Mouse (Mus musculus) intestine, embryonic 15.5 days (tissue): ENCODE measurements around the gene 1700025G04Rik. TPM values are rescaled to one million over a fixed set of nuclear protein-coding genes. Genes with fewer than 3 reads are reported as not detected.

Source experiments
- ATAC-seq: fragments of 200-750 bp; cut with Nextera tagmentation; 2 replicates; pipeline ENCODE4 v1.8.0; 2017; ENCODE audit warnings: moderate TSS enrichment, moderate library complexity
- H3K27ac ChIP-seq: fragments of 300-500 bp; sonication (generic); 2 replicates; pipeline ENCODE4 v1.5.1; 2015; ENCODE audit warnings: mild to moderate bottlenecking, inconsistent platforms
- H3K27me3 ChIP-seq: fragments of 300-500 bp; sonication (generic); replicated peaks from 2 replicates; pipeline ENCODE4 v1.6.1; 2015; ENCODE audit warnings: inconsistent platforms
- H3K36me3 ChIP-seq: fragments of 300-500 bp; sonication (generic); 2 replicates; pipeline ENCODE4 v1.6.1; 2015; ENCODE audit warnings: inconsistent platforms
- H3K4me1 ChIP-seq: fragments of 300-500 bp; sonication (generic); replicated peaks from 2 replicates; pipeline ENCODE4 v1.6.1; 2015; ENCODE audit warnings: inconsistent platforms
- H3K4me2 ChIP-seq: fragments of 300-500 bp; sonication (generic); replicated peaks from 2 replicates; pipeline ENCODE4 v1.6.1; 2015; ENCODE audit warnings: mild to moderate bottlenecking, inconsistent platforms
- H3K4me3 ChIP-seq: fragments of 300-500 bp; sonication (generic); replicated peaks from 2 replicates; pipeline ENCODE4 v1.5.1; 2015; ENCODE audit warnings: inconsistent platforms
- H3K9ac ChIP-seq: fragments of 300-500 bp; sonication (generic); 2 replicates; pipeline ENCODE4 v1.6.1; 2015; ENCODE audit warnings: inconsistent platforms
- H3K9me3 ChIP-seq: fragments of 300-500 bp; sonication (generic); 2 replicates; pipeline ENCODE4 v1.6.1; 2016; ENCODE audit warnings: inconsistent platforms
- WGBS: fragments of 180-500 bp; shearing (Covaris S2); methylation state at CpG from one replicate; pipeline ENCODE4 v1.1.7; 2015; 5-methylcytosine and 5-hydroxymethylcytosine counted together
- polyA plus RNA-seq: library from polyadenylated mRNA; unstranded; fragments of >200 nt; fragmentation: Nextera tagmentation; extraction: Ambion mirVana; gene quantifications from 2 replicates; pipeline ENCODE4 v1.2.1, GENCODE M21; 2015

Gene 1700025G04Rik
- polyA plus RNA-seq, 1 experiment from 2014 or later: 31.1 TPM

DNA sequence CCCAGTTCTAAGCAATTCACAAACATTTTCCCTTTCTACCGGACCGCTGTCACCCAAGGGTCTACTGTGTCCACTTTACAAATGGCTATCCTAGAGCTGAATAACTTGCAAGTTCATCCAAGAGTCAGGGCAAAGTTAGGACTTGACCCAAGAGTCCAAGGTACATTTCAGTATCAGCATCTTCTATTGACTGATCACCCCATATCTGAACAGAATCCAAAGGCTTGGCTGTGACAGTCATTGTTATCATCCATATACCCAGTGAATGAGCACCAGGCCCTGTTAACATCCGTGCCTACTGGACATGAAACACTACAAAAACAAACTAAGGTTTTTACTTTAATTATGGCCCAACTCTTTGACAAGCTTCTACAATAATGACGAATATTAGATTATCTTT is 48.9 kb downstream of the 1700025G04Rik start:
- H3K27ac ChIP-seq: no peak overlapping the region; the same call in 1 of the 2 replicates
- H3K36me3 ChIP-seq: no peaks in the 10 kb centered on the region
- H3K27me3 ChIP-seq: no peaks in the 10 kb centered on the region
- no peaks in the 10 kb centered on the region for H3K9me3 ChIP-seq
- 72% methylated on average over 4 of the region's 4 CpGs for WGBS
- H3K9ac ChIP-seq: no peak overlapping the region
- no peak overlapping the region for H3K4me2 ChIP-seq
- no peak overlapping the region for H3K4me3 ChIP-seq
- H3K4me1 ChIP-seq: peaks cover 21% of the 10 kb centered on the region
- peak; percentile 48 for ATAC-seq

DNA sequence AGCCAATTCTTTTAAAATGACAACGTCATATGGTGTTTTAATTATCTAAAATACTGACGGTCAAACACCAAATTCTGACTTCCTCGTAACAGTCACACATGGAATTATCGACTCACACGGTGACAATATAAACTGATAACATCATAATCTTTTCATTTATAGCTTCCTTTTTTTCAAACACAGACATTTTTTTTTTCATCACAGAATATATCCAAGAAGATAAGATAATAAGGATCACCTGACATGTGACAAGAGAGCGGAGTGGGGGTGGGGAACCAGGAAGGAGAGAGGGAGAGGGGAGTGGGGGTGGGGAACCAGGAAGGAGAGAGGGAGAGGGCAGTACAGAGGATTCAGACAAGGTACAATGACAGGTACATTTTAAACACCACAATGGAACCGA is 49.9 kb downstream of the 1700025G04Rik start:
- H3K27me3 ChIP-seq: no peaks in the 10 kb centered on the region
- H3K36me3 ChIP-seq: no peaks in the 10 kb centered on the region
- no peak overlapping the region for H3K4me2 ChIP-seq
- peak overlapping the region; percentile 41; the same call in 1 of the 2 replicates for H3K27ac ChIP-seq
- no peak overlapping the region for H3K9ac ChIP-seq
- no peak overlapping the region for H3K4me3 ChIP-seq
- peak; percentile 77 for ATAC-seq
- H3K4me1 ChIP-seq: peaks cover 21% of the 10 kb centered on the region
- 51% methylated on average over 7 of the region's 7 CpGs for WGBS
- no peaks in the 10 kb centered on the region for H3K9me3 ChIP-seq

DNA sequence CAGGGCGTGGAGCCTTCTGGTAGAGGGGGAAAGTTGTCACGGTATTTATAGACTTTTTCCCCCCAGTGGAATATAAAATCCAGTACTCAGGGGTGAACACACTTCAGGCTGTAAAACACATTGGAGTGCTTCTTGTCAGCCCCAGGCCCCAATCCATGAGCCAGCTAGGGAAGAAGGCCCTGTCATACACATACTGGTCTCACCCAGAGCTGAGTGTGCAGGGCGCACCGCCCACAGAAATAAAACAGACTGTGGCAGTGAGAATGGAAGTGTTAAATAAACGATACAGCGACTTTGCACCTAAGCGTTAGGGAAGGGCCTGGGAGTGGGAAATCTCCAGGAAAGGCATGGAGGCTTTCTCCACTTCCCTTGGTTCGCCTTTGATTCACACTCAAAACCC is 50.3 kb downstream of the 1700025G04Rik start:
- H3K4me1 ChIP-seq: peaks cover 23% of the 10 kb centered on the region
- WGBS: 41% methylated on average over 8 of the region's 8 CpGs
- no peak overlapping the region for H3K4me3 ChIP-seq
- no peaks in the 10 kb centered on the region for H3K27me3 ChIP-seq
- H3K9me3 ChIP-seq: no peaks in the 10 kb centered on the region
- peak overlapping the region; percentile 14; the same call in 1 of the 2 replicates for H3K4me2 ChIP-seq
- H3K36me3 ChIP-seq: no peaks in the 10 kb centered on the region
- no peak overlapping the region for H3K9ac ChIP-seq
- peak; percentile 63 for ATAC-seq
- peak overlapping the region; percentile 41; the same call in 1 of the 2 replicates for H3K27ac ChIP-seq

DNA sequence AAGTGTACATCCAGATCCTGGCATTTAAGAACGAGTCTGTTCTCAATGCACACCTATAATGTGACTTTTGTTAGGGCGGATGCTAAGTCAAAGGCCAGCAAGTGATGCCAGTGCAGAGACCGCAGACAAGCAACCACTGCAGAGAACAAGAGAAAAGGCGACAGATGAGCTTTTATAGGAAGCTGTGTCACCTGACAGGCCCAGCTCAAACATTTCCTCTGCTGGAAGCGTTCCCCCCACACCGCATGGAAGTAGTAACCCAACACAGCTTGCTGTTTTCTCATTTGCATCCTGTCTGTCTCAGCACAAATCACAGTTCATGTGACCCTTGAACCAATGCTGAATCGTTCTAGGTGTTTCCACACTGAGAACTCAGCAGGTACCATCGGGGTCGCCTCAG is 51.8 kb downstream of the 1700025G04Rik start:
- Histone ChIP-seq H3K9ac (no peak overlapping the region), H3K36me3 (no peaks in the 10 kb centered on the region), H3K4me3 (no peak overlapping the region), H3K27ac (0 out of 2 replicates have a peak overlapping the region, but pooled peaks have one; percentile 9), H3K27me3 (no peaks in the 10 kb centered on the region), H3K4me2 (no peak overlapping the region), H3K9me3 (no peaks in the 10 kb centered on the region), H3K4me1 (peaks cover 24% of the 10 kb centered on the region)
- ATAC-seq: no peak
- 67% methylated on average over 9 of the region's 9 CpGs for WGBS

DNA sequence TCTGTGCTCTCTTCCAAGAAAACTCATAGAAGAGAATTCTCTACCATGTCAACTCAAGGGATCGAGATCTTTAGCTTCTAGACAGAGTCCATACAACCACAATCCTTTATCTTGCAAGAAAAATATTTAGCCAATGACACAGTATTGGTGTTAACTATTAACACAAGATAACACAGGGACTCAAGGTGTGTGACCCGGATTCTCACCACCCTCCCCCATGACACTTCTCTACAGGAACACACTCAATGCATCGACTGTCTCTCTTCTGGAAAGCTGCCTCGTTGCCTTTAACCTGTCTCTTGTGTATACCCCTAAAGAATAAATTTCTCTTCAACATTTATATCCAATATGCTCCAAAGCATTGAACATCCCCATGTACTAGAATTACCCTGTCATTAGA is 52.3 kb downstream of the 1700025G04Rik start:
- WGBS: 44% methylated on average over 4 of the region's 4 CpGs
- Histone ChIP-seq H3K9me3 (no peaks in the 10 kb centered on the region), H3K4me1 (peaks cover 24% of the 10 kb centered on the region), H3K27me3 (no peaks in the 10 kb centered on the region), H3K4me2 (no peak overlapping the region), H3K4me3 (no peak overlapping the region), H3K9ac (no peak overlapping the region), H3K27ac (no peak overlapping the region), H3K36me3 (no peaks in the 10 kb centered on the region)
- peak; percentile 69 for ATAC-seq

DNA sequence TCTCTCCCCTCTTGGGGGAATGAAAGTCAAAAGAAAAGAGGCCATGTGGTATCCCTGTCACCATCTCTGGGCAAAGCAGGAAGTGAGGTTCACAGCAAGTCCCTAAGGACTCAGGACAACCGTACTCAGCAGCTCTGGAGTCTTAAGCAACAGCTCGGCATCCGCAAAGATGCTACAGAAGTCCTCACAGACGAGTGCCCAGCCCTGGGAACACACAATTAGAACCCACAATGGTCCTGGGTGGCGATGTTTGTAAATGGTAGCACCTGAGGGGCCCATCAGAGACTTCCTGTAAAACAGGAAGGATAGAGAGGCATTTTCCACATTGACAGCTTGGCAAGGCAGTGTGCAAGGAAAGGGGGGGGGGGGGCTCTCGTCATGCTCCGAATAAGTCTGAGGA is 55.2 kb downstream of the 1700025G04Rik start:
- H3K4me1 ChIP-seq: peaks cover 19% of the 10 kb centered on the region
- no peaks in the 10 kb centered on the region for H3K27me3 ChIP-seq
- no peak overlapping the region for H3K4me3 ChIP-seq
- H3K36me3 ChIP-seq: no peaks in the 10 kb centered on the region
- 51% methylated on average over 7 of the region's 7 CpGs for WGBS
- no peaks in the 10 kb centered on the region for H3K9me3 ChIP-seq
- no peak overlapping the region for H3K4me2 ChIP-seq
- ATAC-seq: no peak
- no peak overlapping the region for H3K9ac ChIP-seq
- H3K27ac ChIP-seq: no peak overlapping the region

DNA sequence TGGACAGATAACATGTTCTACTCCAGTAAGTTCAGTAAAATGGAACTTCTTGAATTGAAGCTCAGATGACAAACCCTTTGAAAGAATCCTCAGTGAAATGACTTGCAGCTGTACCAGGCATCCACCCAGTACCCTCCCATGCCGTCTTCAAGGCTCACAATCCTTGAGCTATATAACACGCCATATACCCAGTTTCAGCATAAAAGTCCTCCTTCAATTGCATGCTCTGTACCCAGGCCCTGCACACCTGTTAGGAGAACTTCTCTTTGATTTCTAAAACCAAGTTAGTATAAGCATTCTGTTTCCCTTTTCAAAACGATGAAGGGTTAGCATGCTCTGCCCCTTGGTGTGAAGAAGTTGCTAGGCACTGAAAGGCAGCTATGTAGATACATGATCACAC is 56.2 kb downstream of the 1700025G04Rik start:
- WGBS: 66% methylated on average over 3 of the region's 3 CpGs
- H3K27me3 ChIP-seq: no peaks in the 10 kb centered on the region
- no peak overlapping the region for H3K4me3 ChIP-seq
- ATAC-seq: no peak
- H3K27ac ChIP-seq: no peak overlapping the region
- no peak overlapping the region for H3K4me2 ChIP-seq
- peaks cover 10% of the 10 kb centered on the region for H3K4me1 ChIP-seq
- no peak overlapping the region for H3K9ac ChIP-seq
- H3K9me3 ChIP-seq: no peaks in the 10 kb centered on the region
- H3K36me3 ChIP-seq: no peaks in the 10 kb centered on the region

DNA sequence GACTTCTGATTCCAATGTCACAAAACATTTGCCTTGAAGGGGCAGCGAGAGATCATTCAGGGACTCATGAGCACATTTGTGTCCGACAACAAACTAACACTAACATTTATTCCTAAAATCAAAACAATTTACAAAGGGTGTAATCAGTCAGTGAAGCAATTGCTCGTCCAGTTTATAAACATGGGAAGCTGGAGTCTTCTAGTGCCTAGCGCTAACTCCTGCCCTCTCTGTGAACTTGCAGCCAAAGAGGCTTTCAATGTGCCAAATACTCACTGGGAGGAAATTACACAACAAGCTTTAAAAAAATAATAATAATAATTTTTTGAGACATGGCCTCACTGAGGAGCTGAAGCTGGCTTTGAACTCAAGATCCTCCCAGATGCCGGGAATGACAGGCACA is 57.8 kb downstream of the 1700025G04Rik start:
- no peaks in the 10 kb centered on the region for H3K36me3 ChIP-seq
- no peaks in the 10 kb centered on the region for H3K9me3 ChIP-seq
- peaks cover 3% of the 10 kb centered on the region; the same call in 1 of the 2 replicates for H3K4me1 ChIP-seq
- H3K27me3 ChIP-seq: no peaks in the 10 kb centered on the region
- ATAC-seq: no peak
- no peak overlapping the region for H3K4me3 ChIP-seq
- H3K27ac ChIP-seq: no peak overlapping the region
- H3K4me2 ChIP-seq: no peak overlapping the region
- WGBS: 64% methylated on average over 5 of the region's 5 CpGs
- no peak overlapping the region for H3K9ac ChIP-seq

DNA sequence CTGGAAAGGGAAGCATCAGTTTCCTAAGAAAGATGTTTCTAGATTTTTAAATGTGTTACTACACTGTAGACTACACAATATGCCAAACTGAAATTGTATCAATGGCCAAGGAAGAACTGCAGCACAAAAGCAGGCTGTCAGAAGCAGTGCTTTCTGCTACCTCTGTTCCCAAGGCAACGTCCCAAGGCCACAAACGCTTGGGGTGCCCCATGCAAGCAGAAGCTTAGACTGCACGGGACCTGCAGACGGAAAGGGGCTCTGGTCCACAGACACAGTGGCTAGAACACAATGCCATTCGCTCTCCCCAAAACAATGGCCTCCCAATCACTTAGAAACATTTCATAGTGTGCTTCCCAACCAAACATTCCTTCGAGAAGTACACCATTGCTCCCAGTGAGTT is 59.4 kb downstream of the 1700025G04Rik start:
- Histone ChIP-seq H3K4me1 (peaks cover 3% of the 10 kb centered on the region; the same call in 1 of the 2 replicates), H3K36me3 (no peaks in the 10 kb centered on the region), H3K27me3 (no peaks in the 10 kb centered on the region), H3K27ac (no peak overlapping the region), H3K9me3 (no peaks in the 10 kb centered on the region), H3K9ac (no peak overlapping the region), H3K4me2 (no peak overlapping the region), H3K4me3 (no peak overlapping the region)
- ATAC-seq: no peak
- WGBS: 66% methylated on average over 6 of the region's 6 CpGs

DNA sequence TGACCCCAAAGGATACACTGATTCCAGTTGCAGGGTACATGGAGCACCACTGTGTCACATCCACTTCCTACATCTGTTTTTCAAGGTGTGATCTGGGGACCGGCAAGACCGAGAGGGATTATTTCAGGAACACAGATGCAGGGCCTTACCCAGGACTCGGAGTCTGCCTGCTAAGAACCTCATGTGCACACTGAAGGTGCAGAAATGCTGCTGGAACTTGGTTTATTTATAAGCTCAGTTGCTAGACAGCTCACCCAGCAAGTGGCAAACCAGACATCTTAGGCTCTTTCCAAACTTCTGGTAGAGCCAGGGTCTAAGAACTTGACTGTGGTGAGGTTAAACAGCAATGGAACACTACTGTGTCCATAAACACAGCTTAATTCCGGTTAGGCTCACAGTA is 61.2 kb downstream of the 1700025G04Rik start:
- 78% methylated on average over 4 of the region's 4 CpGs for WGBS

DNA sequence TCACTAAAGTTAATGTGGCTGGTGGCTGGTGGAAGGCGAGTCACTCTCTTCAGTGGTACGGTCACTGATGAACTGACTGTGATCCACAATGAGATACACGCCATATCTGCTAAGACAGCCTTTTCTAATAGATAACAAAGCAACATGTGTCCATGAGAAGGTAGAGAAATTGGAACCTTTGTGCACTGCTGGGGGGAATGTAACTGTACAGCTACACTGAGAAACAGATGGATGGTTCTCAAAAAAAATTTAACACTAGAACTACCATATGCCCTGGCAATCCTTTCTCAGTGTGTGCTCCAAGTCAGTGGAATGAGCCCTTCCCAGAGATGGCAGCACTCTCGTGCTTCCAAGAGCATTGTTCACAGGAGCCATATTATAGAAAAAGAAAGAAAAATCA is 63.2 kb downstream of the 1700025G04Rik start:
- 89% methylated on average over 4 of the region's 4 CpGs for WGBS
- no peak overlapping the region for H3K27ac ChIP-seq

More for the DNA sequence above, 61.2 kb downstream of the 1700025G04Rik start:
- Histone ChIP-seq H3K36me3 (no peaks in the 10 kb centered on the region), H3K4me1 (peaks cover 4% of the 10 kb centered on the region; the same call in 1 of the 2 replicates), H3K27ac (no peak overlapping the region), H3K4me2 (no peak overlapping the region), H3K9me3 (no peaks in the 10 kb centered on the region), H3K4me3 (no peak overlapping the region), H3K27me3 (no peaks in the 10 kb centered on the region), H3K9ac (no peak overlapping the region)
- ATAC-seq: no peak

DNA sequence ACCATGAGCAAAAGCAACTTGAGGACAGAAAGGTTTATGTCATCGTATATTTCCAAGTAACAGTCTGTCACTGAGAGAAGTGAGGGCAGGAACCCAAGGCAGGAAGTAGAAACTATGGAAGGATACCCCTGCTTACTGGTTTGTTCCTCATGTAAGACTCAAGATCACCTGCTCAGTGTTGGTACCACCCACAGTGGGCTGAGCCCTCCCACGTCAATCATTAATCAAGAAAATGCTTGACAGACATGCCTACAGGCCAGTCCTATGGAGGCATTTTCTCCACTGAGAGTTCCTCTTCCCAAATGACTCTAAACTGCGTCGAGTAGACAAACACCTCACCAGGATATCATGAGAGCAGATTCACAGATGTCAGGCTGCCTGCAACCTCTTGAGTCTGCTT is 64.6 kb downstream of the 1700025G04Rik start:
- Histone ChIP-seq H3K4me3 (no peak overlapping the region), H3K9ac (no peak overlapping the region), H3K27me3 (no peaks in the 10 kb centered on the region), H3K27ac (no peak overlapping the region), H3K9me3 (no peaks in the 10 kb centered on the region), H3K4me2 (no peak overlapping the region), H3K4me1 (peaks cover 4% of the 10 kb centered on the region; the same call in 1 of the 2 replicates), H3K36me3 (no peaks in the 10 kb centered on the region)
- peak; percentile 52 for ATAC-seq
- WGBS: 91% methylated on average over 4 of the region's 4 CpGs

More for the DNA sequence above, 63.2 kb downstream of the 1700025G04Rik start:
- H3K4me3 ChIP-seq: no peak overlapping the region
- peaks cover 4% of the 10 kb centered on the region; the same call in 1 of the 2 replicates for H3K4me1 ChIP-seq
- H3K4me2 ChIP-seq: no peak overlapping the region
- no peaks in the 10 kb centered on the region for H3K36me3 ChIP-seq
- no peaks in the 10 kb centered on the region for H3K9me3 ChIP-seq
- no peak for ATAC-seq
- no peaks in the 10 kb centered on the region for H3K27me3 ChIP-seq
- no peak overlapping the region for H3K9ac ChIP-seq

DNA sequence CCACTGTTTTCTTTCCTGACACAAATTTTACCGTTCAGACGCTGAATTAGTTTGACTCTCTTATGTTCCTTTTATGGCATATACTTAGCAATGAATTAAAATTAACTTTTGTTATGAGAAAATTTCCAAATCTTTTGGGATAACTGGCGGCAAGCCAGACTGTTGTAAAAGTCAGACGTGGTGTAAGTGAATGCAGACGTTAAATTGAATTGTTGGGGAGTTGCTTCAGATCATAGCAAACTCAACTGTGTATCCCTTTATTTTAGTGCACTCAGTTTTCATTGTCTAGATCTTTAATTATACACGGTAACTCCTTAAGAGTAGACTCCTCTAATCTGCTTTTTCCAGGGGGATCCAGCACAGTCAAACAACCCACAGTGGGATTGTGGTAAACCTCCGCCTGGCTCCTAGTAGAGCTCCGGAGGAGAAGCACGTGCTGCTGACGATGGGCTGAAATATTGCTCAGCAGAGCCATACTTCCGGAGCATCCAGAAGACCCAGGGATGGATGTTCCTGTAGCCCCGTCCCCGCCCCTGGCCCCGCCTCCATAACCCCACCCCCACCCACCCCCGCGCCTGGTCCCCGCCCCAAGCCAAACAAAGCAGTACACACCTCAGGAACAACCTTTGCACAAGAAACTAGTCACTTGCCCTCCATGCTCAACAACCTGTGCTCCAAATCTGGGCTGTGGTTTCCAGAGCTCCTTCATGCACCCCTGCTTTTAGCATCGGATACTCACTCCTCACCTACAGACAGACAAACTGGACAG is 65.7 kb downstream of the 1700025G04Rik start:
- 53% methylated on average over 18 of the region's 18 CpGs for WGBS

More for the DNA sequence above, 65.7 kb downstream of the 1700025G04Rik start:
- H3K4me3 ChIP-seq: no peak overlapping the region
- H3K9ac ChIP-seq: no peak overlapping the region
- H3K27me3 ChIP-seq: no peaks in the 10 kb centered on the region
- H3K27ac ChIP-seq: no peak overlapping the region
- H3K9me3 ChIP-seq: no peaks in the 10 kb centered on the region
- no peaks in the 10 kb centered on the region for H3K36me3 ChIP-seq
- peak; percentile 48; the same call in 1 of the 2 replicates for ATAC-seq
- peaks cover 4% of the 10 kb centered on the region; the same call in 1 of the 2 replicates for H3K4me1 ChIP-seq
- no peak overlapping the region for H3K4me2 ChIP-seq
